Mouse (Mus musculus) cortical plate, adult 2 months (tissue): ENCODE data around the gene Ccdc86.

Experiments
- CTCF ChIP-seq: fragments of 200-500 bp; IDR thresholded peaks from 2 replicates; pipeline ENCODE4 v1.5.1; 2011; ENCODE audit warnings: mild to moderate bottlenecking, control low read depth, low read length; ENCODE audit not compliant: insufficient read depth; ENCODE audit errors: extremely low read depth
- POLR2A ChIP-seq: fragments of 200-500 bp; IDR thresholded peaks from 2 replicates; pipeline ENCODE4 v1.6.1; 2011; ENCODE audit warnings: mild to moderate bottlenecking, low read length, control low read depth; ENCODE audit not compliant: insufficient read depth; ENCODE audit errors: extremely low read depth

DNA sequence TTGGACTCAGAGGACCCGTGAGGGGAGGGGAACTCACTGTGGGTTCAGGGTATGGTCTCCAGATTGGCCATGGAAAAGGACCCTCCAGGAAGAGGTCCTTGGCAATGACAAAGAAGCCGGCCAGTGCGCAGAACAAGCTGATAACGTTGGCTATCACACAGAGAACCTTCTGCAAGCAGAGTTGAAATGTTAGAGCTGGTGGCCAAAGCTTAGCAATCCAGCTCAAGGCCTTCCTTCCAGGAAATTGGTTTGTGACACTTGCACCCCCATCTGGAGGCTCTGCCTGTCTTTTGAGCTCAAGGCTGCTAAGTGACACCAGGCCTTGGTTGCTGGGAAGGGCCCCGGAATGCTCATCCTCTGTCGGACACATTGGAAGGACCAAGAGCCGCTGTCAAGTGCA lies 16.7 kb upstream of the Ccdc86 start:
- TF ChIP-seq POLR2A = no peak
- TF ChIP-seq CTCF = no peak
